Mouse (Mus musculus): ENCODE measurements around the gene Lrrc26. TPM values are rescaled to one million over a fixed set of nuclear protein-coding genes. Genes with fewer than 3 reads are reported as not detected.

Lrrc26 gene
- total and polyA plus RNA-seq, 2 experiments from 2014 or later, result 0.26 TPM; not detected in 1

DNA sequence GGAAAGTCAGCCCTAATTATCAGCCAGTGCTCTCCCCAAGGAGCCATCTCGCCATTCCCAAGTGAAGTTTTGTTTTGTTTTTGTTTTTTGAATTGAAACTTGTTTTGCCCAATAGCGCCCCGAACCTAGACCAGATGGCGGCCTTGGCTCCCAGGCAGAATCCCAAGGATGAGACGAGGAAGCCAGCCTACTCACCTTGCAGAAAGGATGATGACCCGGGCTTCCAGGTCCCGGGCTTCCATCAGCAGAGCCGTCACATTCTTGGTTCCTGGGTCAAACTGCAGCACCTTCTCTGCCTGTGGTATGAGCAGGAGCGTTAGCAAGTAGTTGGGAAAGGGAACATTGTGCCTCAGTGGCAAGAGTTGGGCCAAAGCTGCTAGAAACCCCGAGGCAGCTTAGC is 20.5 kb downstream of the Lrrc26 start:
- no peak overlapping the region for H3K9ac ChIP-seq (replicated peaks; ENCODE audit: low read length, poor library complexity, severe bottlenecking)
- H3K27ac ChIP-seq (ENCODE audit: low read depth, low read length), result no peak overlapping the region
- no peaks in the 10 kb centered on the region for H3K9me3 ChIP-seq (ENCODE audit: low read length)
- no peaks in the 10 kb centered on the region for H3K4me1 ChIP-seq (ENCODE audit: insufficient read depth, low read length)
- TF ChIP-seq CTCF (IDR thresholded peaks at IDR 0.05), result no peak
- no peak overlapping the region for H3K4me2 ChIP-seq (ENCODE audit: low read depth, low read length, poor library complexity, severe bottlenecking)
- ATAC-seq (ENCODE audit: low FRiP score), result no peak
- no peak overlapping the region for H3K4me3 ChIP-seq (ENCODE audit: low read depth, low read length)
- DNase-seq (ENCODE audit: low spot score), result no peak
- 64% methylated on average over 10 of the region's 10 CpGs for WGBS
- H3K27me3 ChIP-seq (ENCODE audit: insufficient read depth, low read length), result peaks cover 38% of the 10 kb centered on the region
- peaks cover 50% of the 10 kb centered on the region for H3K36me3 ChIP-seq (ENCODE audit: insufficient read depth, low read length)

DNA sequence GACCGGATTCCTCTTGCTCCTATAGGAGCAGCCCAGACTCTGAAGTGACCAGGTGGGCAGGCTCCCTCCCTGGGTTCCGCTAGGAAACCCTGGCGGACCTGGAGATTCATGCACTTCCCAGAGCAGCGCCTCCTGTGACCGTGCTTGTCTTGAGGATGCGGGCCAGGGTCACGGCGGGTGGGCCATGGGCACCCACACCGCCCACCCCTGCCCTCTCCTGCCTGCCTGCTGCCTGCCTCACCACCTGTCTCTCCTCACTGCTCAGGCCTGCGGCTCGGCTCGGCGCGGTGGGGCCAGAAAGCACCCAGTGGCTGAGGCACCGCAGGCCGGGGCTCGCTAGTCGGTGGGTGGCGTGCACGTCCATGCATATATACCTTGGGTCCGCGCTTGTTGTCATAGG is 21.3 kb downstream of the Lrrc26 start:
- Histone ChIP-seq H3K4me3 (ENCODE audit: low read depth, low read length) (no peak overlapping the region), H3K9me3 (ENCODE audit: low read length) (no peaks in the 10 kb centered on the region), H3K4me1 (ENCODE audit: insufficient read depth, low read length) (no peaks in the 10 kb centered on the region), H3K4me2 (ENCODE audit: low read depth, low read length, poor library complexity, severe bottlenecking) (no peak overlapping the region), H3K27ac (ENCODE audit: low read depth, low read length) (no peak overlapping the region), H3K27me3 (ENCODE audit: insufficient read depth, low read length) (peaks cover 38% of the 10 kb centered on the region), H3K9ac (replicated peaks; ENCODE audit: low read length, poor library complexity, severe bottlenecking) (no peak overlapping the region), H3K36me3 (ENCODE audit: insufficient read depth, low read length) (peaks cover 52% of the 10 kb centered on the region)
- WGBS, result 14% methylated on average over 22 of the region's 22 CpGs
- ATAC-seq (ENCODE audit: low FRiP score) (no peak), DNase-seq (ENCODE audit: low spot score) (no peak)
- TF ChIP-seq CTCF (IDR thresholded peaks at IDR 0.05), result no peak

DNA sequence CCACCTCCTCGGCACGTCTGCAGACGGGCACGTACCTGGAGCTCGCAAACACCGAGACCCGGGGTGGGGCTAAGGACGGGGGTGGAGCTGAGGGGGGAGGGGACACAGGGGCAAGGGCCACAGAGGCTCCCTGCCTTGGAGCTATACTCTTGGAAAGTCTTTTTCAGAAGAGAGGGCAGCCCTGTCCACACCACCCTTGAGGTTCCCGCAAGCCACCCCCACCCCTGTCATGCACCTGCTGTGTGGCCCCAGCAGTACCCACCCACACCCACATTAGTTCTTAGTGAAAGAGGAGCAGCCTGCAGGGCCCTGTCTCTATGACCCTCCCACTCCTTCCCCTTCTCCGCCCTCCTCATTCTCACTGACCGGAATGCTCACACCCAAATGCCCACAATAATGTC is 21.8 kb downstream of the Lrrc26 start:
- DNase-seq (ENCODE audit: low spot score), result no peak
- H3K9ac ChIP-seq (replicated peaks; ENCODE audit: low read length, poor library complexity, severe bottlenecking), result no peak overlapping the region
- no peak for ATAC-seq (ENCODE audit: low FRiP score)
- no peak overlapping the region for H3K4me2 ChIP-seq (ENCODE audit: low read depth, low read length, poor library complexity, severe bottlenecking)
- H3K9me3 ChIP-seq (ENCODE audit: low read length), result no peaks in the 10 kb centered on the region
- no peak for TF ChIP-seq CTCF (IDR thresholded peaks at IDR 0.05)
- H3K4me3 ChIP-seq (ENCODE audit: low read depth, low read length), result no peak overlapping the region
- peaks cover 38% of the 10 kb centered on the region for H3K27me3 ChIP-seq (ENCODE audit: insufficient read depth, low read length)
- 16% methylated on average over 11 of the region's 11 CpGs for WGBS
- H3K36me3 ChIP-seq (ENCODE audit: insufficient read depth, low read length), result peaks cover 53% of the 10 kb centered on the region
- no peaks in the 10 kb centered on the region for H3K4me1 ChIP-seq (ENCODE audit: insufficient read depth, low read length)
- H3K27ac ChIP-seq (ENCODE audit: low read depth, low read length), result no peak overlapping the region

DNA sequence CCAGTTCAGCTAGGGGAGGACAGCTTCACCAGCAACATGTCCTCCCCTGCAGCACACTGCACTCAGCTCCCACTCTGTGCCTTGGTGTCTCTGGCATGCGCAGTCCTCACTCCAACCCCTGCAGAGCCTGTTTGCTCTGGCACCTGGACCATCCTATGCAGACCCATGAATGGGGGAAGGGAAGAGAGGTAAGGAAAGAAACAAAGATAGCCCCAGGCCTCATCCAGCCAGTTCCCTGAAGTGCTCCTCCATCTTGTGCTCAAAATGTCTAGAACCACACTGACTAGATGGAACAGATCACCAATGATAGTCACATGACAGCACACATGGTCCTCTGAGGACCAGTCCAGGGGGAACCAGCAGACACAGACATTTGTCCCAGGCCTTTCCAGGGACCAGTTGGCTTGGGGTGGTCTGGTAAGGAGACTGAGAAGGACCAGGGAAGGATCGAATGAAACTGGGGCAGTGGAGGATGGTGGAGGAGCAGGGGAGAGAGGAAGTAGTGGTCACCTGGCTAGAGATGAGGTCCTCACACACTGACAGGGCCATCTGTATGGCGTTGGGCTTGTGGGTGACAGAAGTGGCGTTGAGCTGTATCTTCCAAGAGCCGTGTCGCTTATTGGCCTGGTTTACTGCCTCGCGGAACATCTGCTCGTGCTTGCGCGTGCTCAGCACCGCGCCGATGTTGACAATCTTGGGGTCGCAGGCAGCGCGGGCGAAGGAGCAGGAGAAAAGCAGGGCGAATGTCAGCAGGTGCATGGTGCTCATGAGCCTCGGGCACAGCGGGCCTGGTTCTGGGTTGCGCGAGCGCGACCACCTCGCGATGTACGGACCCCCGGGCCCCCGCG is 28.6 kb downstream of the Lrrc26 start:
- ATAC-seq (ENCODE audit: low FRiP score) (peak; percentile 70), DNase-seq (ENCODE audit: low spot score) (peak; percentile 42)
- peaks cover 14% of the 10 kb centered on the region for H3K27me3 ChIP-seq (ENCODE audit: insufficient read depth, low read length)

DNA sequence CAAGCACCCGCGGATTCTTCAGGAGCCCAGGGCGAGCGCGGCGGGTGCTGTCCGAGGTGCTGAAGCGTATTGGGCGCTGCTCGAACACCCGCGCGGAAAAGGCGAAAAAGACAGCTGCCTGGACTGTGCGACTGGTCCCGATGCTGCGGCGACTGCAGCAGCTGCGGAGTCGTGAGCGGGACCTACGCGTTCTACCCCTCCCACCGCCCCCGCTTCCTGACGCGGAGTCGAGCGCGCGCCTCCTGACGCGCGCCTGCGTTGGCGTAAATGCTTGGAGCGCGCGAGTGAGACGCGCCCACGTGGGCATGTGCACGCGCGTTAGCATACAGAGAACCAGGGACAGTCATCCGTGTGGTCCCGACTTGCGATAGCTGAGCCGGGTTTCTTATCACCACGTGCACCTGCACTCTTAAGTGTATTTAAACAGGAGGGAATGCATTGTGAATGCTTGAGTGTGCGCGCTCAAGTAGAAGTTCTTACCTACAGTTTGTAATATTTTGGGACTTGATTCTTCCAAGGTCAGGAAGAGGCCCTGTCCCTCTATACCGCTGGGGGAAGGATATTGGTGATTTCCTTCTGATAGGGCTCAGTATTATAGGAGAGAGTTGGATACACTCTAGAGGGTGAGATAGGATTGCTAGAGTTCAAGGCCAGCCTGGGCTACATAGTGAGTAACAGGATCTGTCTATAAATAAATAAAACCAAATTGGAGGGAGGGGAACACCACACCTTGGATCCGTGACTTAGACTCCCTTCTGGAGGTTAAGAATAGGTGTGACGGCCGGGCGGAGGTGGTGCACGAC is 29.5 kb downstream of the Lrrc26 start, which contains the start of gene Grin1:
Grin1 (minus strand) TSS at position 217 of the 803 bp plus-strand sequence.
- peak within 1 kb of the TSS; percentile 69 for H3K4me3 ChIP-seq (ENCODE audit: low read depth, low read length)
- peaks cover 9% of the 10 kb centered on the region for H3K27me3 ChIP-seq (ENCODE audit: insufficient read depth, low read length)

More for the DNA sequence above, 28.6 kb downstream of the Lrrc26 start:
- H3K9ac ChIP-seq (replicated peaks; ENCODE audit: low read length, poor library complexity, severe bottlenecking), result peak overlapping the region; percentile 87
- peak overlapping the region; percentile 69 for H3K4me3 ChIP-seq (ENCODE audit: low read depth, low read length)
- 5% methylated on average over 31 of the region's 31 CpGs for WGBS
- peak overlapping the region; percentile 81 for H3K27ac ChIP-seq (ENCODE audit: low read depth, low read length)
- H3K4me1 ChIP-seq (ENCODE audit: insufficient read depth, low read length), result 0 out of 2 replicates have a peak, but pooled peaks cover 3% of the 10 kb centered on the region
- peaks cover 13% of the 10 kb centered on the region for H3K36me3 ChIP-seq (ENCODE audit: insufficient read depth, low read length)
- no peak for TF ChIP-seq CTCF (IDR thresholded peaks at IDR 0.05)
- H3K9me3 ChIP-seq (ENCODE audit: low read length), result no peaks in the 10 kb centered on the region
- H3K4me2 ChIP-seq (ENCODE audit: low read depth, low read length, poor library complexity, severe bottlenecking), result peak overlapping the region; percentile 64

More for the DNA sequence above, 29.5 kb downstream of the Lrrc26 start, which contains the start of gene Grin1:
- DNase-seq (ENCODE audit: low spot score), result peak; percentile 94
- 0 out of 2 replicates have a peak, but pooled peaks cover 3% of the 10 kb centered on the region for H3K4me1 ChIP-seq (ENCODE audit: insufficient read depth, low read length)
- H3K9ac ChIP-seq (replicated peaks; ENCODE audit: low read length, poor library complexity, severe bottlenecking), result peak within 1 kb of the TSS; percentile 87
- H3K27ac ChIP-seq (ENCODE audit: low read depth, low read length), result peak within 1 kb of the TSS; percentile 81
- H3K36me3 ChIP-seq (ENCODE audit: insufficient read depth, low read length), result peaks cover 8% of the 10 kb centered on the region; the same call in 1 of the 2 replicates
- peak; percentile 85 for ATAC-seq (ENCODE audit: low FRiP score)
- TF ChIP-seq CTCF (IDR thresholded peaks at IDR 0.05), result no peak
- WGBS, result 9% methylated on average over 53 of the region's 58 CpGs
- H3K9me3 ChIP-seq (ENCODE audit: low read length), result no peaks in the 10 kb centered on the region
- peak within 1 kb of the TSS; percentile 64 for H3K4me2 ChIP-seq (ENCODE audit: low read depth, low read length, poor library complexity, severe bottlenecking)

Measured in midbrain, postnatal 0 days (tissue).